Mouse (Mus musculus) stomach, embryonic 16.5 days (tissue): ENCODE measurements around the gene Ubxn10. TPM values are rescaled to one million over a fixed set of nuclear protein-coding genes. Genes with fewer than 3 reads are reported as not detected.

Experiments
- ATAC-seq: fragments of 200-750 bp; cut with Nextera tagmentation; 2 replicates; pipeline ENCODE4 v1.8.0; 2017; ENCODE audit warnings: moderate number of reproducible peaks, moderate TSS enrichment; ENCODE audit not compliant: insufficient read depth, low FRiP score
- H3K27ac ChIP-seq: fragments of 300-500 bp; sonication (generic); 2 replicates; pipeline ENCODE4 v1.5.1; 2014; ENCODE audit warnings: low read length
- H3K27me3 ChIP-seq: fragments of 300-500 bp; sonication (generic); 2 replicates; pipeline ENCODE4 v1.6.1; 2014; ENCODE audit warnings: low read length, control low read depth, mixed read lengths; ENCODE audit not compliant: control insufficient read depth, insufficient read depth
- H3K36me3 ChIP-seq: fragments of 300-500 bp; sonication (generic); 2 replicates; pipeline ENCODE4 v1.6.1; 2014; ENCODE audit warnings: low read length; ENCODE audit not compliant: control insufficient read depth, insufficient read depth
- H3K4me1 ChIP-seq: fragments of 300-500 bp; sonication (generic); 2 replicates; pipeline ENCODE4 v1.6.1; 2014; ENCODE audit warnings: low read length, control low read depth, mixed read lengths; ENCODE audit not compliant: control insufficient read depth, insufficient read depth
- H3K4me2 ChIP-seq: fragments of 300-500 bp; sonication (generic); 2 replicates; pipeline ENCODE4 v1.6.1; 2014; ENCODE audit warnings: low read depth, low read length, mixed read lengths
- H3K4me3 ChIP-seq: fragments of 300-500 bp; sonication (generic); replicated peaks from 2 replicates; pipeline ENCODE4 v1.5.1; 2014; ENCODE audit warnings: mild to moderate bottlenecking, low read length
- H3K9ac ChIP-seq: fragments of 300-500 bp; sonication (generic); 2 replicates; pipeline ENCODE4 v1.6.1; 2014; ENCODE audit warnings: low read length
- H3K9me3 ChIP-seq: fragments of 300-500 bp; sonication (generic); replicated peaks from 2 replicates; pipeline ENCODE4 v1.6.1; 2016; ENCODE audit warnings: low read length, control low read depth; ENCODE audit not compliant: control insufficient read depth
- WGBS: fragments of 180-500 bp; shearing (Covaris S2); extraction: QIAGEN DNeasy Blood & Tissue Kit; methylation state at CpG from one replicate; pipeline ENCODE4 v1.1.7; 2014; 5-methylcytosine and 5-hydroxymethylcytosine counted together
- polyA plus RNA-seq: library from polyadenylated mRNA; unstranded; fragments of >200 nt; fragmentation: Nextera tagmentation; extraction: Ambion mirVana; gene quantifications from 2 replicates; pipeline ENCODE4 v1.2.1, GENCODE M21; 2015

Gene Ubxn10
- polyA plus RNA-seq, 1 experiment from 2014 or later = 0.85 TPM

DNA sequence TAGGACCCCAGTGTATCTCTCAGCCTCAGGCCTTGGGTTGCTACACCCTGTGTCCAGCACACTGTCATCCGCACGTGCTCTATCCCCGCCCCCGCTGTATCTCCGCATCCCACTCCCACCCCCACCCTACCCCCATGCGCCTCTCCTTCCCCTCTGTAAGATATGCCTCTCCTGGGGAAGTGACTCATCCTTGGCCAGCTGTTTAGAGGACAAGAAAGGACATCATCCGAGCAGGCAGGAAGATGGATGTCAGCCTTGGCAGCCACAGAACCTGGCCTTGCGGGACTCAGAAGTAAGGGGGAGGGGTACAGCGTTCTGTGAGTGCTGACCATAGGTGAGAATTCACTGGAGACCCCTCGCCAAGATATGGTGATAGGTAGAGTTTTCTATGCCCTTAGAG, 70.4 kb downstream of the Ubxn10 start:
- ATAC-seq = no peak

DNA sequence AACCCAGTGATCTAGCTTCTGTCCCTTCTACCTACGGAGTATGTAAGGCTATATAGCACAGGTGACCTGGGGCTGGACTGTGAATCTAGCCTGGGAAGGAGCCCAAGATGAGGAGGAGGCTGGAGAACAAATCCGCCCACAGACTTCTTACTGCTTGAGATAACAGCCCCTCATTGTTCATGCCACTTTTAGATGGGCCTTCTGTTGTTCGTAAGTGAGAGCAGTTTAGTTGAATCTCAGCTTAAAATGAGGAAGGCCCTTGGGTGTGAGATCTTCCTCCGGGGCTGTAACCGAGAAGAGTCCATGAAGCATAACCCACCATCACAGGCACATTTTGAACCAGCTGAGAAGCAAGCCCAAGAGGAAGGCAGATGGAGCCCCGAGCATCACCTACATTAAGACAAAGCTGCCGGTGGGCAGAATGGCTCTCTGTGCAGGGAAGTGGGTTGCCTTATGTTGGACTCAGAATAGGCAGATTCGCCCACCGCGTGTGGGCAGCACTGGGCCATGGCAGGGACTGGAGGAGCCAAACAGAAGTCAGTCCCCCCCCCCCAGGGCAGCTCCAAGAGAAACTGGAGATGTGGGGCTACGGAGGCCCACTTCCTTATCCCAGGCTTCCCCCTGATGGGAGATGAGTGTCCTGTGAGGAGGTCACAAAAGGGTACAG, 76.9 kb downstream of the Ubxn10 start:
- no peak for ATAC-seq
- Histone ChIP-seq H3K27me3 (no peaks in the 10 kb centered on the region), H3K4me3 (no peak overlapping the region), H3K9ac (no peak overlapping the region), H3K4me1 (no peaks in the 10 kb centered on the region), H3K36me3 (no peaks in the 10 kb centered on the region), H3K9me3 (no peaks in the 10 kb centered on the region), H3K27ac (no peak overlapping the region), H3K4me2 (no peak overlapping the region)
- WGBS = 76% methylated on average over 11 of the region's 11 CpGs

More for the DNA sequence above, 70.4 kb downstream of the Ubxn10 start:
- Histone ChIP-seq H3K27me3 (no peaks in the 10 kb centered on the region), H3K4me1 (no peaks in the 10 kb centered on the region), H3K9ac (no peak overlapping the region), H3K36me3 (no peaks in the 10 kb centered on the region), H3K9me3 (no peaks in the 10 kb centered on the region), H3K4me3 (no peak overlapping the region), H3K4me2 (no peak overlapping the region), H3K27ac (no peak overlapping the region)
- 50% methylated on average over 10 of the region's 10 CpGs for WGBS

Other genes starting within 250 kb of the Ubxn10 start
- 0.34 and 0.52 TPM in 2 replicates for gene Vwa5b1, start 101.3 kb downstream of the Ubxn10 start, polyA plus RNA-seq
- gene Pla2g2c, start 12.4 kb downstream of the Ubxn10 start, polyA plus RNA-seq = 0.14 and 0.18 TPM in 2 replicates
- 2.0 and 3.6 TPM in 2 replicates for gene Pla2g2f, start 20.5 kb upstream of the Ubxn10 start, polyA plus RNA-seq
- gene Pla2g2d, start 38.6 kb upstream of the Ubxn10 start, polyA plus RNA-seq = 0.61 and 0.80 TPM in 2 replicates
- 0.37 and 0.45 TPM in 2 replicates for gene Pla2g5, start 126.3 kb upstream of the Ubxn10 start, polyA plus RNA-seq
- gene Gm13030, start 136.8 kb upstream of the Ubxn10 start, polyA plus RNA-seq = not detected in 2 replicates
- gene Pla2g2e, start 140.8 kb upstream of the Ubxn10 start, polyA plus RNA-seq = not detected in 2 replicates
- gene Otud3, start 176.8 kb upstream of the Ubxn10 start, polyA plus RNA-seq = 3.5 and 3.7 TPM in 2 replicates
- gene Rnf186, start 229.9 kb upstream of the Ubxn10 start, polyA plus RNA-seq = 19.3 and 25.1 TPM in 2 replicates
- gene Tmco4, start 235.7 kb upstream of the Ubxn10 start, polyA plus RNA-seq = 12.7 and 16.4 TPM in 2 replicates